Mouse (Mus musculus) kidney, embryonic 16.5 days (tissue): Measurements from ENCODE around the gene Spg7. TPM values are rescaled to one million over a fixed set of nuclear protein-coding genes. Genes with fewer than 3 reads are reported as not detected.

Source experiments
- ATAC-seq: fragments of 200-750 bp; cut with Nextera tagmentation; 2 replicates; pipeline ENCODE4 v1.8.0; 2017; ENCODE audit warnings: moderate TSS enrichment; ENCODE audit not compliant: low FRiP score, low TSS enrichment
- H3K27ac ChIP-seq: fragments of 300-500 bp; sonication (generic); 2 replicates; pipeline ENCODE4 v1.5.1; 2014; ENCODE audit warnings: low read length
- H3K27me3 ChIP-seq: fragments of 300-500 bp; sonication (generic); 2 replicates; pipeline ENCODE4 v1.6.1; 2014; ENCODE audit warnings: low read length, control low read depth, mixed read lengths; ENCODE audit not compliant: insufficient read depth
- H3K36me3 ChIP-seq: fragments of 300-500 bp; sonication (generic); 2 replicates; pipeline ENCODE4 v1.6.1; 2014; ENCODE audit warnings: low read length, control low read depth, mixed read lengths; ENCODE audit not compliant: insufficient read depth
- H3K4me1 ChIP-seq: fragments of 300-500 bp; sonication (generic); 2 replicates; pipeline ENCODE4 v1.6.1; 2014; ENCODE audit warnings: low read length, control low read depth, mixed read lengths; ENCODE audit not compliant: insufficient read depth
- H3K4me2 ChIP-seq: fragments of 300-500 bp; sonication (generic); replicated peaks from 2 replicates; pipeline ENCODE4 v1.6.1; 2014; ENCODE audit warnings: low read depth, low read length
- H3K4me3 ChIP-seq: fragments of 300-500 bp; sonication (generic); 2 replicates; pipeline ENCODE4 v1.5.1; 2014; ENCODE audit warnings: mild to moderate bottlenecking, low read length
- H3K9ac ChIP-seq: fragments of 300-500 bp; sonication (generic); replicated peaks from 2 replicates; pipeline ENCODE4 v1.6.1; 2014; ENCODE audit warnings: low read length
- H3K9me3 ChIP-seq: fragments of 300-500 bp; sonication (generic); 2 replicates; pipeline ENCODE4 v1.6.1; 2016; ENCODE audit warnings: low read length, control low read depth
- WGBS: fragments of 180-500 bp; shearing (Covaris S2); extraction: QIAGEN DNeasy Blood & Tissue Kit; methylation state at CpG from one replicate; pipeline ENCODE4 v1.1.7; 2014; 5-methylcytosine and 5-hydroxymethylcytosine counted together
- polyA plus RNA-seq: library from polyadenylated mRNA; unstranded; fragments of >200 nt; fragmentation: Nextera tagmentation; extraction: Ambion mirVana; gene quantifications from 2 replicates; pipeline ENCODE4 v1.2.1, GENCODE M21; 2015

Gene Spg7
- polyA plus RNA-seq, 1 experiment from 2014 or later, result 56.6 TPM

- no peak overlapping the region for H3K4me3 ChIP-seq
- H3K27me3 ChIP-seq, result no peaks in the 10 kb centered on the region
- H3K9me3 ChIP-seq, result peaks cover 3% of the 10 kb centered on the region; the same call in 1 of the 2 replicates
- 40% methylated on average over 7 of the region's 7 CpGs for WGBS
- no peak overlapping the region for H3K9ac ChIP-seq
- H3K4me2 ChIP-seq, result no peak overlapping the region
- peaks cover 20% of the 10 kb centered on the region for H3K4me1 ChIP-seq
- no peak for ATAC-seq
- H3K36me3 ChIP-seq, result no peaks in the 10 kb centered on the region
- H3K27ac ChIP-seq, result no peak overlapping the region; the same call in 1 of the 2 replicates
Measured at GRCm38 (mm10) chr8:123135406-123135805, 72.7 kb downstream of the Spg7 start.

- H3K9me3 ChIP-seq, result peaks cover 3% of the 10 kb centered on the region; the same call in 1 of the 2 replicates
- H3K9ac ChIP-seq, result no peak overlapping the region
Measured at GRCm38 (mm10) chr8:123135806-123136205, 73.1 kb downstream of the Spg7 start.

GRCm38 (mm10) chr8:123136287-123136686 lies 73.5 kb downstream of the Spg7 start:
- no peaks in the 10 kb centered on the region for H3K27me3 ChIP-seq
- H3K36me3 ChIP-seq, result no peaks in the 10 kb centered on the region
- ATAC-seq, result no peak
- H3K27ac ChIP-seq, result no peak overlapping the region
- peaks cover 3% of the 10 kb centered on the region; the same call in 1 of the 2 replicates for H3K9me3 ChIP-seq
- no peak overlapping the region for H3K4me3 ChIP-seq
- H3K4me1 ChIP-seq, result peaks cover 20% of the 10 kb centered on the region
- H3K9ac ChIP-seq, result no peak overlapping the region
- H3K4me2 ChIP-seq, result no peak overlapping the region
- WGBS, result 73% methylated on average over 9 of the region's 9 CpGs

More at GRCm38 (mm10) chr8:123135806-123136205, 73.1 kb downstream of the Spg7 start:
- no peak overlapping the region for H3K4me3 ChIP-seq
- 52% methylated on average over 9 of the region's 9 CpGs for WGBS
- H3K27me3 ChIP-seq, result no peaks in the 10 kb centered on the region
- H3K4me1 ChIP-seq, result peaks cover 20% of the 10 kb centered on the region
- H3K4me2 ChIP-seq, result no peak overlapping the region
- H3K36me3 ChIP-seq, result no peaks in the 10 kb centered on the region
- no peak for ATAC-seq
- H3K27ac ChIP-seq, result no peak overlapping the region; the same call in 1 of the 2 replicates

GRCm38 (mm10) chr8:123137645-123138077 lies 74.9 kb downstream of the Spg7 start:
- whole genome bisulfite sequencing, result 0% methylated on average over 2 of the region's 2 CpGs
- H3K4me2 ChIP-seq, result no peak overlapping the region
- peak overlapping the region; percentile 73 for H3K27ac ChIP-seq
- no peaks in the 10 kb centered on the region for H3K36me3 ChIP-seq
- H3K9ac ChIP-seq, result peak overlapping the region; percentile 48
- ATAC-seq, result peak; percentile 91
- H3K9me3 ChIP-seq, result peaks cover 3% of the 10 kb centered on the region; the same call in 1 of the 2 replicates
- peaks cover 25% of the 10 kb centered on the region for H3K4me1 ChIP-seq
- no peak overlapping the region for H3K4me3 ChIP-seq
- H3K27me3 ChIP-seq, result no peaks in the 10 kb centered on the region

- whole genome bisulfite sequencing, result 33% methylated on average over 4 of the region's 4 CpGs
- H3K9me3 ChIP-seq, result no peaks in the 10 kb centered on the region
- peaks cover 25% of the 10 kb centered on the region for H3K4me1 ChIP-seq
- no peak for ATAC-seq
- no peak overlapping the region for H3K27ac ChIP-seq
- no peak overlapping the region for H3K4me3 ChIP-seq
- no peaks in the 10 kb centered on the region for H3K27me3 ChIP-seq
- no peaks in the 10 kb centered on the region for H3K36me3 ChIP-seq
- H3K9ac ChIP-seq, result no peak overlapping the region
- H3K4me2 ChIP-seq, result no peak overlapping the region
Measured at GRCm38 (mm10) chr8:123138741-123139140, 76.0 kb downstream of the Spg7 start.

- H3K27ac ChIP-seq, result peak overlapping the region; percentile 36
- no peaks in the 10 kb centered on the region for H3K36me3 ChIP-seq
- no peak overlapping the region for H3K4me2 ChIP-seq
- H3K9ac ChIP-seq, result no peak overlapping the region
- WGBS, result 70% methylated on average over 14 of the region's 14 CpGs
- H3K4me1 ChIP-seq, result peaks cover 20% of the 10 kb centered on the region
- ATAC-seq, result peak; percentile 35; the same call in 1 of the 2 replicates
- H3K9me3 ChIP-seq, result no peaks in the 10 kb centered on the region
- H3K4me3 ChIP-seq, result no peak overlapping the region
- H3K27me3 ChIP-seq, result no peaks in the 10 kb centered on the region
Measured at GRCm38 (mm10) chr8:123141741-123142462, 79.2 kb downstream of the Spg7 start.

GRCm38 (mm10) chr8:123145279-123145678 lies 82.5 kb downstream of the Spg7 start:
- ATAC-seq, result no peak
- Histone ChIP-seq H3K4me1 (peaks cover 5% of the 10 kb centered on the region; the same call in 1 of the 2 replicates), H3K4me3 (no peak overlapping the region), H3K36me3 (no peaks in the 10 kb centered on the region), H3K27me3 (no peaks in the 10 kb centered on the region), H3K27ac (no peak overlapping the region), H3K9ac (no peak overlapping the region), H3K4me2 (no peak overlapping the region), H3K9me3 (no peaks in the 10 kb centered on the region)
- 62% methylated on average over 6 of the region's 6 CpGs for WGBS

GRCm38 (mm10) chr8:123146390-123146789 lies 83.6 kb downstream of the Spg7 start:
- Histone ChIP-seq H3K9ac (no peak overlapping the region), H3K4me3 (no peak overlapping the region), H3K9me3 (no peaks in the 10 kb centered on the region), H3K36me3 (no peaks in the 10 kb centered on the region), H3K4me2 (no peak overlapping the region), H3K4me1 (peaks cover 10% of the 10 kb centered on the region; the same call in 1 of the 2 replicates), H3K27me3 (no peaks in the 10 kb centered on the region), H3K27ac (peak overlapping the region; percentile 26; the same call in 1 of the 2 replicates)
- ATAC-seq, result no peak
- 77% methylated on average over 7 of the region's 7 CpGs for WGBS
